Mouse (Mus musculus) ES-E14 (cell line): ENCODE results near the gene Enoph1. TPM values are rescaled to one million over a fixed set of nuclear protein-coding genes. Genes with fewer than 3 reads are reported as not detected.

Experiments used
- DNase-seq: peaks from one replicate; pipeline ENCODE4 v3.0.0-alpha.2; 2013; ENCODE audit warnings: low read depth, low spot score
- H3K27ac ChIP-seq: 2 replicates; pipeline ENCODE4 v1.5.1; 2012; ENCODE audit warnings: low read depth, mild to moderate bottlenecking, low read length, moderate library complexity, mixed read lengths; ENCODE audit not compliant: poor library complexity, insufficient read depth, severe bottlenecking
- H3K36me3 ChIP-seq: 2 replicates; pipeline ENCODE4 v1.6.1; 2012; ENCODE audit warnings: mild to moderate bottlenecking, low read length, moderate library complexity, mixed read lengths; ENCODE audit not compliant: control insufficient read depth, poor library complexity, insufficient read depth, severe bottlenecking
- H3K4me1 ChIP-seq, 2 experiments: fragments of 150-350 bp in 1 of 2; sonication (generic) in 1 of 2; 2 replicates each; pipeline ENCODE4 v1.6.1; 2012; ENCODE audit warnings: low read length in 2 of 2, mild to moderate bottlenecking in 1 of 2, mixed read lengths in 1 of 2; ENCODE audit not compliant: control insufficient read depth in 2 of 2, insufficient read depth in 2 of 2, poor library complexity in 1 of 2
- H3K4me3 ChIP-seq, 2 experiments: fragments of 150-350 bp in 1 of 2; sonication (generic) in 1 of 2; 2 replicates each; pipeline ENCODE4 v1.5.1; 2012; ENCODE audit warnings: low read length in 2 of 2, low read depth in 1 of 2, mild to moderate bottlenecking in 1 of 2, mixed read lengths in 1 of 2; ENCODE audit not compliant: insufficient read depth in 1 of 2, poor library complexity in 1 of 2, severe bottlenecking in 1 of 2
- H3K9ac ChIP-seq: 2 replicates; pipeline ENCODE4 v1.6.1; 2012; ENCODE audit warnings: low read depth, mild to moderate bottlenecking, low read length, mixed read lengths; ENCODE audit not compliant: poor library complexity, insufficient read depth, severe bottlenecking
- H3K9me3 ChIP-seq: fragments of 150-350 bp; sonication (generic); 2 replicates; pipeline ENCODE4 v1.6.1; 2012; ENCODE audit warnings: low read depth, mild to moderate bottlenecking, low read length; ENCODE audit not compliant: control insufficient read depth, insufficient read depth
- CHD2 ChIP-seq: IDR thresholded peaks from 2 replicates; pipeline ENCODE4 v1.6.1; 2014; ENCODE audit warnings: mild to moderate bottlenecking, low read depth, low read length, inconsistent platforms
- HCFC1 ChIP-seq: IDR thresholded peaks from 2 replicates; pipeline ENCODE4 v1.6.1; 2012; ENCODE audit warnings: low read length, inconsistent platforms, borderline replicate concordance; ENCODE audit not compliant: insufficient read depth
- MAFK ChIP-seq: IDR thresholded peaks from 2 replicates; pipeline ENCODE4 v1.6.1; 2014; ENCODE audit warnings: mild to moderate bottlenecking, low read depth, low read length, inconsistent platforms; ENCODE audit not compliant: insufficient read depth
- ZC3H11A ChIP-seq: IDR thresholded peaks from 2 replicates; pipeline ENCODE4 v1.6.1; 2012; ENCODE audit warnings: low read depth, mild to moderate bottlenecking, inconsistent platforms, low read length, borderline replicate concordance
- ZNF384 ChIP-seq: IDR thresholded peaks from 2 replicates; pipeline ENCODE4 v1.6.1; 2012; ENCODE audit warnings: low read depth, low read length, inconsistent platforms
- in situ Hi-C, 2 experiments: fragments of 600-800 bp; cut with MboI; formaldehyde crosslinking; loops; one replicate each; pipeline ENCODE4 v1.15.1; 2025; ENCODE audit warnings: low sequenced_read_pairs in 2 of 2, inconsistent platforms in 1 of 2; ENCODE audit not compliant: unreplicated experiment in 2 of 2
- total RNA-seq: library from RNA; depleted of rRNA; stranded (reverse); fragments of 300-350 nt; gene quantifications from 2 replicates; pipeline ENCODE4 v1.2.3, GENCODE M21; 2012

Gene Enoph1
- total RNA-seq, 1 experiment = 81.5 TPM

GRCm38 (mm10) chr5:100030069-100030468 is 9.7 kb upstream of the Enoph1 start:
- TF ChIP-seq ZNF384 = no peak
- TF ChIP-seq HCFC1 = no peak
- no peak for TF ChIP-seq CHD2
- no peak for TF ChIP-seq ZC3H11A
- no peak for TF ChIP-seq MAFK
- Histone ChIP-seq H3K4me3 (no peak overlapping the region), H3K9me3 (no peaks in the 10 kb centered on the region), H3K27ac (no peak overlapping the region), H3K4me1 (peaks cover 0 to 2% of the 10 kb centered on the region in 2 experiments; a peak in 1 of 4 replicates), H3K36me3 (peaks cover 14% of the 10 kb centered on the region), H3K9ac (no peak overlapping the region)
- in situ Hi-C loops = no loop called here
- DNase-seq = no peak

GRCm38 (mm10) chr5:100032107-100032506 is 7.7 kb upstream of the Enoph1 start:
- no peak for DNase-seq
- in situ Hi-C loops = no loop called here
- Histone ChIP-seq H3K9me3 (no peaks in the 10 kb centered on the region), H3K9ac (no peak overlapping the region), H3K4me1 (peaks cover 0 to 4% of the 10 kb centered on the region in 2 experiments; a peak in 1 of 4 replicates), H3K27ac (no peak overlapping the region), H3K36me3 (peaks cover 26% of the 10 kb centered on the region), H3K4me3 (no peak overlapping the region)
- 0 out of 2 replicates have a peak, but pooled peaks have one; percentile 32 for TF ChIP-seq CHD2
- TF ChIP-seq ZNF384 = no peak

DNA sequence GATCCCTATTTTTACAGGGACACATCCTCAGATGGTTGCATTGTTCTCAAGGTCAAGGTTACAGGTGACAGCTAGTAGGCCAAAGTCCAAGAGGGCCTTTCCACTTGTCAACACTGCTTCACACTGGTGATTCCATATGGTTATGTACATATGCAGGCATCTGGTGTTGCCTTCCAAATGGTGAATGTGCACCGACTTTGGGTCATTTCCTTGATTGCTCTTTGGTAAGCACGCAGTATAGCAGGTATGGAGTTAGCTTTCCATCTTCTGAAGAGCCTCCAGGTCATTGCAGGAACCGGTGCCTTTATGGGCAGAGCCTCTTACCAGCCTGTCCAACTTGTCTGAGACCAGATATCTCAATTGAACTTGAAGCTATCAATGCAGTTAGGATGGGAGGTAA is 7.1 kb upstream of the Enoph1 start:
- Histone ChIP-seq H3K9me3 (no peaks in the 10 kb centered on the region), H3K9ac (no peak overlapping the region), H3K27ac (no peak overlapping the region), H3K4me3 (no peak overlapping the region), H3K36me3 (peaks cover 31% of the 10 kb centered on the region), H3K4me1 (peaks cover 0 to 4% of the 10 kb centered on the region in 2 experiments; a peak in 1 of 4 replicates)
- DNase-seq = no peak
- in situ Hi-C loops = no loop called here
- TF ChIP-seq CHD2 (0 out of 2 replicates have a peak, but pooled peaks have one; percentile 16), ZC3H11A (no peak)

DNA sequence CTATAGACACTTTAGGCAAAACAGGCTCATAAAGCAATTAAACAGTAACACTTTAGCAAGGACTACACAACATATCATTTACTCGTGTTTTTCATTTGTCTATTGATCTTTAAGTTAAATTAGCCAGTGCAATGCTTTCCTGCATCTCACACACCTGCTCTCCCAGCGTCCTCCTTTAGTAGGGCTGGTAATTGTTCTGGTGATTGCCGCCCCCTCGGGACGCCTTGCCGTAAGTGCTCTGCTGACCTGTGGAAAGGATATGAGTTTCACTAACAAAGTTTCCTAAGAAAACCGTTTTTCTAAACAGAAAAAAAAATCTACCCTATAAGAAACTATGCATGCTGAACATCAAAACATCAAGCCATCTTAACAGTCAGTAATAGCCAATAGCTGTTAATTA is 3.8 kb upstream of the Enoph1 start:
- peaks cover 31% of the 10 kb centered on the region for H3K36me3 ChIP-seq
- DNase-seq = no peak
- H3K9me3 ChIP-seq = no peaks in the 10 kb centered on the region
- TF ChIP-seq ZC3H11A = no peak
- no peak for TF ChIP-seq ZNF384
- TF ChIP-seq MAFK = no peak
- no peak for TF ChIP-seq CHD2
- TF ChIP-seq HCFC1 = no peak
- no peak overlapping the region for H3K27ac ChIP-seq
- 0 out of 4 replicates have a peak overlapping the region, but pooled peaks of 1 of the 2 experiments have one; percentile 89 for H3K4me3 ChIP-seq
- H3K4me1 ChIP-seq = peaks cover 0 to 4% of the 10 kb centered on the region in 2 experiments; a peak in 1 of 4 replicates
- in situ Hi-C loops = no loop called here
- H3K9ac ChIP-seq = no peak overlapping the region

DNA sequence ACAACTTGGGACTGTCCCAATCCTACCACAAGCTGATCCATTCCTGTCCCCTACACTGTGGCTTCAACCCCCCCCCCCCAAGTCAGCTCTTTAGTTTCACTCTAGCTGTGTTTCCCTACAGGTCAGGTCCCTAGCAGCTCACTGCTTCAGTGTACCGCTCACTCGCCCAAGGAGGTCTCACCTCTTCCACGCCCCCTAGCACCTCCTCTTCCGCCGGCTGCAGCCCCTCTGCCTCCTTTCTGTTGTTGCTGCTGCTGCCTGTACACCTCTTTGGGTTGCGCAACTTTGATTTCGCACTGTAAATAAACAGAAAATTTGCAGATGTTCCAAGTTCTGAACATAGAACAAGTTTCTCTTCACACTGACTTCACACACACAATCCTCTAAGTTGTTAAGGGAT is 3.1 kb upstream of the Enoph1 start:
- peak overlapping the region; percentile 89 to 96 for H3K4me3 ChIP-seq
- no peak overlapping the region for H3K27ac ChIP-seq
- TF ChIP-seq ZNF384 (no peak), CHD2 (no peak), ZC3H11A (no peak), HCFC1 (no peak), MAFK (no peak)
- no peak for DNase-seq
- no peaks in the 10 kb centered on the region for H3K9me3 ChIP-seq
- peaks cover 3 to 4% of the 10 kb centered on the region in 2 experiments; a peak in 1 of 4 replicates for H3K4me1 ChIP-seq
- peak overlapping the region; percentile 33; the same call in 1 of the 2 replicates for H3K9ac ChIP-seq
- in situ Hi-C loops = no loop called here
- H3K36me3 ChIP-seq = peaks cover 31% of the 10 kb centered on the region
